24 mouse cellular contexts compared by ENCODE assay signal in genomic region chr9:59296419-59296818, GRCm38 (mm10).
"Had no signal": no experiment of that assay in that cellular context is flagged by ENCODE, and none has a peak within 500 bp of the region (broad histone marks: within the 10 kb centered on the region; RNA-seq: fewer than 3 reads in every experiment).

No protein-coding gene starts in this region.

- H3K27ac ChIP-seq: heart, adult 2 months; heart, embryonic 13.5 days; heart, embryonic 15.5 days; hindbrain, embryonic 13.5 days; hindbrain, embryonic 15.5 days; hindbrain, postnatal 0 days; kidney, embryonic 15.5 days; kidney, postnatal 0 days; layer of hippocampus, adult 2 months; left cerebral cortex, adult 2 months; limb, embryonic 10.5 days; limb, embryonic 12.5 days; liver, embryonic 14.5 days had no signal

- H3K9me3 ChIP-seq: heart, embryonic 13.5 days; heart, embryonic 15.5 days; hindbrain, embryonic 13.5 days; hindbrain, embryonic 15.5 days; kidney, embryonic 15.5 days; limb, embryonic 10.5 days; limb, embryonic 12.5 days had no signal

- DNase-seq: gastrocnemius, postnatal 14 days; gastrocnemius, postnatal 36 days; heart, adult 2 months; heart, postnatal 14 days; heart, postnatal 36 days; kidney, adult 11 months; kidney, adult 2 months; kidney, adult 9 months; kidney, postnatal 14 days; kidney, postnatal 4 days had no signal

- ATAC-seq: hindbrain, postnatal 0 days; intestine, embryonic 16.5 days had no signal

- H3K27me3 ChIP-seq: heart, embryonic 13.5 days; heart, embryonic 15.5 days; hindbrain, embryonic 13.5 days; hindbrain, embryonic 15.5 days; kidney, embryonic 15.5 days; limb, embryonic 12.5 days had no signal

- H3K4me3 ChIP-seq: heart, adult 2 months; heart, embryonic 13.5 days; heart, embryonic 15.5 days; hindbrain, embryonic 13.5 days; hindbrain, embryonic 15.5 days; kidney, embryonic 15.5 days; layer of hippocampus, adult 2 months; left cerebral cortex, adult 2 months; limb, embryonic 10.5 days; limb, embryonic 12.5 days had no signal

- H3K9ac ChIP-seq: heart, embryonic 13.5 days; heart, embryonic 15.5 days; hindbrain, embryonic 13.5 days; hindbrain, embryonic 15.5 days; kidney, embryonic 15.5 days; limb, embryonic 12.5 days; liver, embryonic 14.5 days had no signal

- H3K4me2 ChIP-seq: heart, embryonic 11.5 days; heart, embryonic 13.5 days; heart, embryonic 15.5 days; hindbrain, embryonic 13.5 days; hindbrain, embryonic 15.5 days; kidney, embryonic 15.5 days; limb, embryonic 12.5 days had no signal
